Mouse (Mus musculus) activated CD4-positive, CD25-positive, alpha-beta regulatory T cell, adult 4 months (primary cell): ENCODE data around the gene Abcg2. TPM values are rescaled to one million over a fixed set of nuclear protein-coding genes. Genes with fewer than 3 reads are reported as not detected.

Source experiments
- ATAC-seq: one replicate; pipeline ENCODE4 v1.8.0; 2017
- polyA plus RNA-seq, 2 experiments: library from polyadenylated mRNA; unstranded; fragments of 100-300 nt; shearing (Covaris generic); gene quantifications; one replicate each; pipeline ENCODE4 v1.2.1; 2017

Abcg2 gene
- polyA plus RNA-seq, 2 experiments from 2014 or later: 14.9 to 15.6 TPM

GRCm38 (mm10) chr6:58639391-58639790 lies 55.1 kb downstream of the Abcg2 start:
- no peak for ATAC-seq

GRCm38 (mm10) chr6:58640333-58641018 lies 56.2 kb downstream of the Abcg2 start:
- ATAC-seq: peak; percentile 93

GRCm38 (mm10) chr6:58641056-58641799 lies 56.9 kb downstream of the Abcg2 start:
- no peak for ATAC-seq

- no peak for ATAC-seq
Measured at GRCm38 (mm10) chr6:58642191-58642590, 57.9 kb downstream of the Abcg2 start.

- ATAC-seq: no peak
Measured at GRCm38 (mm10) chr6:58644586-58644985, 60.3 kb downstream of the Abcg2 start.

GRCm38 (mm10) chr6:58648100-58648749 lies 63.9 kb downstream of the Abcg2 start:
- no peak for ATAC-seq

GRCm38 (mm10) chr6:58650136-58650535 lies 65.8 kb downstream of the Abcg2 start:
- no peak for ATAC-seq

- ATAC-seq: no peak
Measured at GRCm38 (mm10) chr6:58651038-58651437, 66.7 kb downstream of the Abcg2 start.

GRCm38 (mm10) chr6:58660951-58661575 lies 76.7 kb downstream of the Abcg2 start:
- ATAC-seq: no peak

- ATAC-seq: no peak
Measured at GRCm38 (mm10) chr6:58677802-58678201, 93.5 kb downstream of the Abcg2 start.

GRCm38 (mm10) chr6:58678530-58678929 lies 94.2 kb downstream of the Abcg2 start:
- ATAC-seq: no peak

GRCm38 (mm10) chr6:58691584-58691983 lies 107.3 kb downstream of the Abcg2 start:
- ATAC-seq: no peak

- no peak for ATAC-seq
Measured at GRCm38 (mm10) chr6:58694257-58694656, 109.9 kb downstream of the Abcg2 start.

- no peak for ATAC-seq
Measured at GRCm38 (mm10) chr6:58694765-58695164, 110.4 kb downstream of the Abcg2 start.

GRCm38 (mm10) chr6:58710369-58710768 lies 126.0 kb downstream of the Abcg2 start:
- ATAC-seq: no peak

- no peak for ATAC-seq
Measured at GRCm38 (mm10) chr6:58711909-58712308, 127.6 kb downstream of the Abcg2 start.

GRCm38 (mm10) chr6:58733851-58734250 lies 149.5 kb downstream of the Abcg2 start:
- no peak for ATAC-seq

- ATAC-seq: no peak
Measured at GRCm38 (mm10) chr6:58735090-58735489, 150.8 kb downstream of the Abcg2 start.

Other genes starting within 250 kb of the Abcg2 start
- not detected for gene Vmn1r30, start 141.1 kb upstream of the Abcg2 start, polyA plus RNA-seq
- gene Vmn1r31, start 109.2 kb upstream of the Abcg2 start, polyA plus RNA-seq: not detected
- 10 to 100 TPM; 21.4 to 24.7 TPM for gene Herc3, start 246.9 kb downstream of the Abcg2 start, polyA plus RNA-seq